Mouse (Mus musculus): Measurements from ENCODE around the gene Ptgis.

The Ptgis gene

DNA sequence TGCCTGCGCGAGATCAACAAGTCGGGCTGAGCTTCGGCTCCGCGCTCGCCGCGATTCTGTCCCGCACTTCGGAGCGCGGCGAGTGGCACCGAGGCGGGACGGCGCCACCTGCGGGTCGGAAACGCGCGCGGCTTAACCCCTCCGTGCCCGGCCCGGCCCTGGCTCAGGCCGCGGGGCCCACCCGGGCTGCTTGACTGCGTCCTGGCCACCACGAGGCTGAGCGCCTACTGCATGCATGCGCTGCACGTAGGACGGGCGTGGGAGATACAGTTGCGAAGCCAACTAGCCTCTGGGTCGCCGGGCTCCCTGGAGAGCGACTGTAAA lies 50.4 kb downstream of the Ptgis start, which contains the start of gene Kcnb1:
Gene Kcnb1, minus strand, starts transcription at position 80 of the 324 bp plus-strand sequence.
- peak; percentile 63 to 84 for DNase-seq (ENCODE audit: low spot score in 2 of 2)

DNA sequence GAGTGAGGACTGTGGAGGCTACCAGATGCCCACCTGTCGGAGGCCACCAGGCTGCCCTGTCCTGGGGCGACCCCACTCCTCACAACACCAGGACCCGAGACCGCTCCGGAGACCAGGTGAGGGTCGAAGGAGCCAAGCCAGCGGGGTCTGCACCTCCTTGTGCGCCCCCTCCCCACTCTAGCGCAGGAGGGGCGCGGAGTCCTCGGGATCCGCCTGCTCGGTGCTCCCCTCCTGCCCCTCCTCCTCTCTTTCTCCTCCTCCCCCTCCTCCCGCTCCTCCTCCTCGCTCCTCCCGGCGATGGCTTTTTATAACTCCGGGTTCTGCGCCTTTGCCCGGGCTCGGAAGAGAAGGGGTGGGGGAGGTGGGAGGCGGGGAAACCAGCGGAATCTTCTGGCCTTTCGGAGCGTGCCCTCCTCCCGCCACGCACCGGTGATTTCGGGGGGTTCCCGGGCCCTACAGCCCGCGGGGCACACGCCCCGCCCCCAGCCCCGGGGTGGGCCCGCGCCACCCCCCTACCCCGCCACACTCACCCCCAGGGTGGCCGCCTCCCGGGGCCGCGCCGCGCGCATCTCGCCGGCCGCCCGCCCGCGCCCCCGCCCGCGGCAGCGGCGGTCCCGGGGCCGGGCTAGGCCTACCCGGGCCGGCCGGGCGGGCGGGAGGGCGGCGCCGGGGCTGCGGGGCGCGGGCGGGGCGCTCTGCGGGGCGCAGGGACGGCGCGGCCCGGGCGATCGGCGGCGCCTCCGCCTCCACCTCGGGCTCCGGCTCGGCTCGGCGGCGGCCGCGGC lies 50.9 kb downstream of the Ptgis start:
- DNase-seq (ENCODE audit: low spot score in 2 of 2), result peak; percentile 43 to 52

DNA sequence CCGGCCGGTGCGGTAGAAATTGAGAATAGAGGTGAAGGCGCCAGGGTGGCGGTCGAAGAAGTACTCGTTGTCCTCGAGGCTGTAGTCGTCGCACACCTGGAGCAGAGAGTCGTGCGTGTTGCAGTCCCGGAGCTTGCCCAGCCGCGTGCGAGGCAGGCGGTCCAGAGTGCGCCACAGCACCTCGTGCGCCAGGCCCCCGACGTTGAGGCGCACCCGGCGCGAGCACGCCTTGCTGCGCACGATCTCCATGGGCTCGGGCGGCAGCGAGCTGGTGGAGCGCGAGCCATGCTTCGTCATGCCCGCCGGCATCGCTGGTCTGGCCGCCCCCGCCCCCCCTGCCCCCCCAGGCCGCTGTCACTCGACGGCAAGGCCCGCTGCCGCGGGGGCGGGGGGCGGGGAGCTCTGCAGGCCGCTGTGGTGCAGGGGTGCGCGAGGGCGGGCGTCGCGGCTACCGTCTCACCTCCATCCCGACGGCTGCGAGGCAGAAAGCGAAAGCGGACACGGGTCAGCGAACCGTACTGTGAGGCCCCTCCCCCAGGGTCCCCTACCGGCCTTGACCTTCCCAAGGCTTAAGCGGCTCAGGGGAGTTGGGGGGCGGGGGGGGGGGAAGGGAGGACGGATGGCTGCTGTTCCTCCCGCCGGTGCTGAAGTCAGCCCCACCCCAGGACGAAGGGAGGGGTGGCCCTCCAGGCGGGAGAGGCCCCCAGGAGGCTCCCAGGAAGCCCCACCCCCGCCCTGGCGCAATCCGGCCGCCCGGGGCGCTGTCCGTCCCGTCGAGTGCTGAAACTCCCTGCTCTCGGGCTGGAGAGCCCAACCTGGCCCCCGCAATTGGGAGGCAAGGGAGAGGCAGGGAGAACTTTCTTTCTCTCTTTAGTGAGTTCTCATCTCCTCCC lies 51.8 kb downstream of the Ptgis start:
- DNase-seq (ENCODE audit: low spot score in 2 of 2), result peak in 1 of 2 experiments; percentile 53

DNA sequence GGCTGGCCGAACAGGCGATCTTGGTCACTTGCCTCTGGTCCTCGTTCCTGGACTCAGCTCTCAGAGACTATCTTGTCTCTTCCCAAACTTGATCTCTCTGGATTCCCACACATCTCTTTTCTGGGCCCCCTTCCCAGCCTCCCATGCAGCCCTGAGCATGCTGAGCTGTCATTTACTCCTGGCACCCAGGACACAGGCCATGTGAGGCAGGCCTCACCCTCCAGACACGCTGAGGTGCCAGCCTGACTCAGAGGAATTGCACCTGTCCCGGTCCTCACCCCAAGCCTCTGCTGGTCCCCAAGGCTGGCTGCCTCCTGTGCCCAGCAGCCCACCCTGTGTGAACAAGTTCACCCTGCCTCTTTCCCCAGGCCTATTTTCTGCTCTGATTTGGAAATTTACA lies 53.3 kb downstream of the Ptgis start:
- DNase-seq (ENCODE audit: low spot score in 2 of 2), result no peak

DNA sequence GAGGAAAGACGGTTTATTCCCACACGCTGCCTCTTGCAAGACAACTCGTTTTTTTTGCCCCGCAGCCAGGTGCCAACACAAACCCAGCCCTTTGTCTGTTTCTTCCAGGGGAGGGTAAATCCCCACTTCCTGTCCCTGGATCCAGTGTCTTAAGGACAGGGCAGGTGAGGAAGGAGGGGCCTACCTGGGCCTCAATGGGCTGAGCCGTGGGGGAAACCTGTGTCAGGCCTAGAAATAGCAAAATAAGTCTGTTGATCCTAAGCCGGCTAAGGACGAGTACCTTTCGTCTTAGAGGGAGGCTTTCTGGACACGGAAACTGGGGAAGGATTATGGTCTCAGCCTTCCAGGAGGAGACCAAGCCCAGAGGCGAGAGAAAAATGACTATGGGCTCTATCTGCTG lies 53.9 kb downstream of the Ptgis start:
- no peak for DNase-seq (ENCODE audit: low spot score in 2 of 2)

DNA sequence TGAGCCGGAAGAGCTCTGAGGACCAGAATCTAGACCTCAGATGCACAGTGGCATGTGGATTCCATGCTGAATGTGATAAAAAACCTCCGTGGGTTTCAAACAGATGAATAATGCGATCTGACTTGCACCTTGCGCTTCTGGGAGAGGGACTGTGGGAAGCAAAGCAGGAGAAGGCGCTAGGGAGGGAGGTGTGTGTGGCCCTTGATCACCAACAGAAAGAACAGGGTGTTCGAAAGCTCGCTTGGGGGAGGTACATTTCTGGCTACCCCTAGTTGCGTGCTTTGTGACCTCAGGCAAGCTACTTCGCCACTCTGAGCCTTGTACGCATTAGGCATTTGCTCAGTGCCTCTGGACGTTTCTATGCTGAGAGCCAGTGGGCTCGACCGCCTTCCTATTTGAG lies 54.4 kb downstream of the Ptgis start:
- DNase-seq (ENCODE audit: low spot score in 2 of 2), result no peak

DNA sequence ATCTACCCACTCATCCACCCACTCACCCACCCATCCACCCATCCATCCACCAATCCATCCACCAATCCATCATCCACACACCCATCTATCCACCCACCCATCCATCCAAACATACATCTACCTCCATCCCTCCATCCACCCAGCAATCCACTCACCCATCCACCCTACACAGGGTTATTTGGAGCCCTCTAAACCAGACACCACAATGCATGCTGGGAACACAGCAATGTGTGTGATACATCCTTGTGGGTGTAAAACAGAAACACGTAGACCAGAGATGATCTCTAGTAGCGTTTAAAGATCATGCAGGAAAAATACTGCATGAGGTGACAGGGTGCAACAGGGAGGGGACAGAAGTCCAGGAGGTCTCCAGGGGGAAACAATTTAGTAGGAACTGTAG lies 55.0 kb downstream of the Ptgis start:
- no peak for DNase-seq (ENCODE audit: low spot score in 2 of 2)

DNA sequence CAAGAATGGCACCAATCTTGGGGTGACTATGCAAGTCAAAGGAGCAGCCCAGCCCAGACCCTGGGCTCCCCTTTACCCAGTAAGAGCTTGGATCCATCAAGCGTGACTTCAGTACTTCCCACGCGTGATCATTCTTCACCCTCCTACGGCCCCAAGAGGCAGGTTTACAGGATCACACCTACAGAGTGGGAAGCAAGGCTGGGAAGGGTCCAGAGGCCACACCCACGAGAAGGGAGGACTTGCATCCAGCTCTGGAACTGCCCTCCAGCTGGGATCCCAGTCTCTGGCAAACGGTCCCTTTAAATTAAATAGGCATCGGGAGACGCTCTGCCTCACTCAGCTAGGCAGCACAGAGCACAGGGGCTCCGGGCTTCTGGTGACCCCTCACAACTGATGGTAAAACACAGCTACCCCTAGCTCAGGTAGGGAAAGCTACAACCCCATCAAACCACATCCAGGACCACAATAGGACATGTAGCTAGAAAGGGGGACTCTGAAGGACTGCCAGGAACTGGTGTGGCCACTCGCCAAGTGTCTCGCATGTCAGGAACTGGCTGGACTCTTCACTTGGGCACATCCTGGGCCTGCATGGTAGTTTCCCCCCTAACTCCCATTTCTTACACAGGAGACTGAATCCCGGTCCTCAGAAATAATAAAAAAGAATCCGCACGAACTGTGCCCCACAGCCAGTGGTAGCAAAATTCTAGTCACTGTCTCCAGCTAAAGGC lies 58.6 kb downstream of the Ptgis start:
- no peak for DNase-seq (ENCODE audit: low spot score in 2 of 2)

DNA sequence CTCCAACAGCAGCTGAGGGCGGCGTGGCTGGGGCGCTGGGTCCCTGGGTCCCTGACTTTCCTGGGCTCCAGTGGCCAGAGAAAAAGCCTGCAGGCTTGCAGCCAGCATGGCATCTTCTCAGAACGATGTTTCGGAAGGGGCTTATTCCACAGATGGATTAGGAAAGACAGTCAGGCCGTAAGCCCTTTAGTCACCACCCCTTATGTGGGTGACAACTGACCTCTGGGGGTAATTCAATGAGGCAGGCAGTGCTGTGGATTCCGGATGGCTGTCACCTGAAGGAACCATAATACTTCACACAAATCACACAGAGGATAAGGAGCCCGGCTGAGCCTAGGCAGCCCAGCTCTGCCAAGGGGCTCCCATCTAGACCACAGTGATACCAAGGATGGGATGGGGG lies 59.3 kb downstream of the Ptgis start:
- no peak for DNase-seq (ENCODE audit: low spot score in 2 of 2)

DNA sequence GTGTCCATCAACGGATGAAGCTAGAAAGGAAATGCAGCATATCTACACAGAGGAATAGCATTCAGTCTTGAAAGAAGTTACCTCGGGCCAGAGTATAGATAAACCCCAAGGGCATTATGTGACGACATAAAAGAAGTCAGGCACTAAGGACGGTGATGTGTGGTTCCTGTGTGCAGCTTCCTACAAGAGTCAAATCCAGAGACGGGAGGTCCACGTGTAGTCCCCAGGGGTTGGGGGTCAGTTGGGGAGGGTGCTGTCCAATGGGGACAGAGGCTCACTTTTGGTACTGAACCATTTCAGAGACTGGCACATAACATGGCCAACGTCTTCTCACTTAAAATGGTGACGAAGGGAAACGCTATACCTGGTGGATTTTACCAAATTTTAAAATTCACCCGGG lies 61.1 kb downstream of the Ptgis start:
- DNase-seq (ENCODE audit: low spot score in 2 of 2), result no peak

DNA sequence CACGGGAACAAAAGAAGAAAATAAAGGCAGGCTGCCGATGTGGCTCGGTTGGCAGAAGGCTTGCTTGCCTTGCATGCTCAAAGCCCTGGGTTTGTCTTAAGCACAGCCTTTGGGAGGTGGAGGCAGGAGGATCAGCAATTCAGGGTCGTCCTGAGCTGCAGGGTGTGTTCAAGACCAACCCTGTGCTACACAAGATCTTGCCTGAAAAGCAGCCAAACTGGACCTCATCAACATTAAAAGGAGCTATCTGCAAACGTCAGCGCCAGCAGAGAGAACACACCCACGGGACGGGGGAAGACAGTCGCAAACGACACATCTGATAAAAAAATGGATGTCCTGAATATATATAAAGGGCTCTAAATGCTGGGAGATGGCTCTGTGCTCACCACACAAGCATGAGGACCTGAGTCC lies 63.2 kb downstream of the Ptgis start:
- no peak for DNase-seq (ENCODE audit: low spot score in 2 of 2)

DNA sequence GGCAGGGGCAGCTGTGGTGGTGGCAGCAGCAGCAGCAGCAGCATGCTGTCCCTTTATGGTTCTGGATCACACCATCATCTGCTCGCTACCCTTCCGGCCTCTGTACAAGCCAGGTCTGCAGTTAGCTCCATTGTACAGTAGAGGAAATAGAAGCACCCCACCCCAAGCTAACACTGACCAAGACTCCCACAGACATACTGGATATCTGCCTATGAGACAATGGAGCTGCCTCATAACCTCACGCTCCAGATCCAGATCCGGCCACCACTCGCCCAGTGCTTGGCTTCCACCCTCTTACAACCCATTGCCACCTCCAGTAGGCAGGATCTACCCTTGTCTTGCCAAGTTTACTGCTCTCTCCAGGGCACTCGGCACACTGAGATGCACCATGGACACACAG lies 65.1 kb downstream of the Ptgis start:
- DNase-seq (ENCODE audit: low spot score in 2 of 2), result no peak

DNA sequence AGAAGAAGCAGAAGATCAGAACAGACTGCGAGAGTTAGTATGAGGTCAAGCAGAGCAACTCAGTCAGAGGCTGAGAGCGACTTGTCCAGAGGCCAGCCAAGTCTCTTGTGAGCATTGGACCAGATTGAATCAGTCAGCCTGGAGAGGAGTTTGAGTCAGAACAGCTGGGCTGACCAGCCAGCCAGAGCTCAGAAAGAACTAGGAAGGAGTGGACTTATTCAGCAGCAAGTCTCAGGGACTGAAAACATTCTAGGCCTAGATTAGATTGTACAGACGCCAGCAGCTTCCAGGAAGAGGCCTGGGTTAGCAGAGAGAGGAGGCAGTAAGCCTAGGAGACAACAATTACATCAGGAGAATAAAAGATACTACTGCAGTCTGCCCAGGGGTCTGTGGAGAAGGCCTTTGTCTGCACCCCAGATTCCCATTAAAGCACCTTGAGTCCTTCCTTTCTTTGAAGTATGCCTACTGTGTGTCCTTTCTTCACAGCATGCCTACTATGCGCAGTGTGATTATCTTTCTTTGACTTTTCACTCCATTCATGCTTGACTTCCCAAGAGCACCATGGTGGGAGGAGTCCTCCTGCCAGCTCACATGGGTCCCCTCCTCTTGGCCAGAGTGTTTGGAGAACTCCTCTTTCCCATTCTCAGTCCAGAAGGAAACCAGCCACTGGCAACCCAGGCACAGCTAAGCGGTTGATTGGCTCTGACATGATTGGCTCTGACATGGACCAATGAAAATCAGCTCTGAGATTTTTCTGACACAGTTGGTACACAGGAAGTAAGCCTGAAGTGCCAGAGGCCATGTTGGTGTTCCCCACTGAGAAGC lies 67.1 kb downstream of the Ptgis start:
- DNase-seq (ENCODE audit: low spot score in 2 of 2), result no peak

DNA sequence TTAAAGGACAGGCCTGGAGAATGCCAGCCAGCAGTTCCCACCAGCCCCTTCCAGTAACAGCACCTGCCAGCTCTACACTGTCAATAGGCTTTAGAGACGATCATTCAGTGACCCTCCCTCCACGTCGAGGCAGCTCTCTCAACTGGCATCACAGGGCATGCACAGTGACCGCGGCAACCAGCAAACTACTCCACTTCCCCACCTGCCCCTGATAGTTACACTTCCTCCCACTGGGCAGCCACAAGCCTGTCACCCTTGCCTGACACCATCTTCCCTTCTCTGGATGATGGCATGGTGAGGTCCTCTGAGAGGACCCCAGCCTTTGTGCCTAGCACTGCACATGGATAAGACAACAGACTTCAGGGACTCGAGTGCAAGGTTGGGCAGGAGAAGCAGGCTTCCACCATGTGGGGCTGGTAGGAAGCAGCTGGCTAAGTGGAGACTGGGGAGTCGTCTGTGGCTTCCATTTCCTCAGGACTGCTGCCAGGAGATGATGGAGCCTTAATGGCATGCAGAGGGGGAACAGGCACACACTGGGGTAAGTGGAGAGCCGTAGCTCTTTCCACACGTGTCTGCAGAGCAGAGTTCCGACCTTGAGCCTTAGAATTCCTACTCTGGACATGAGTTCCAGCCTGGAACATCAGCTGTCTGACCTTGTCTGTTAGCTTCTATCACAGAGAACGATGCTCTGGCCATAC lies 72.7 kb downstream of the Ptgis start:
- DNase-seq (ENCODE audit: low spot score in 2 of 2), result no peak

DNA sequence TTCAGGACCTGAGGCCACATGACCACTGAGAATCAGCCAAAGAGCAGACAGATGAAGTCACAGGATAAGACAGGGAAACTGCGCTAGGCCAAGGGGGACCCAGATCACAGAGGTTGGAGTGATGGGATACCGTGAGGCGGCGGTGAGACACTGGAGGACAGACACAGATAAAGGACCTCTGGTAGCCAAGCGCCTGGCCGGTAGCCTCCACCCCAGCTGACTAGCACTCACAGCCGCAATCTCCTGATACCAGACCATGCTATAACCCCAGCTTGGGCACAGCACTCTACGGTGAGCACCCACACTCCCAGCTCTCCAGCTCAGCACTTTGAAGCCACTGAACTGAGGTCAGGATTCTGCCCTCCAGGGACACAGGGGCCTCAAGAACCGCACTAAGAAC lies 76.8 kb downstream of the Ptgis start:
- no peak for DNase-seq (ENCODE audit: low spot score in 2 of 2)

DNA sequence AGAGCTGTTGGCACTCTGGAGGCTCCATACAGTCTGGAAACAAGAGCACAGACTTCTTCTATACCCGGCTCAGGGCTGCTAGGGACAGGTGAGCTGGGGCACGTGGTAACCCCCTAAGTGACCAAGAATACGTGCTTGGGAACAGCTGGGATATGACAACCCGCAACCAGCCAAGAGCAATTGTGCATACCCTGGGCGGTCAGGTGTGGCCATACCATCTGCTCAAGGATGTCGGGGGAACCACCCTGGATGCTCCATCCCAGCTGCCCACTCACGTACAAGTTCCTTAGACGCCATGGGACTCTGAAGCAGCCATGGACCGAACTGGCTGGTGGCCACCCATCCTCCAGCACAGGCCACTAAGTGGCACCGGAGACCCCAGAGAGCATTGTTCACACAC lies 77.3 kb downstream of the Ptgis start:
- no peak for DNase-seq (ENCODE audit: low spot score in 2 of 2)

DNA sequence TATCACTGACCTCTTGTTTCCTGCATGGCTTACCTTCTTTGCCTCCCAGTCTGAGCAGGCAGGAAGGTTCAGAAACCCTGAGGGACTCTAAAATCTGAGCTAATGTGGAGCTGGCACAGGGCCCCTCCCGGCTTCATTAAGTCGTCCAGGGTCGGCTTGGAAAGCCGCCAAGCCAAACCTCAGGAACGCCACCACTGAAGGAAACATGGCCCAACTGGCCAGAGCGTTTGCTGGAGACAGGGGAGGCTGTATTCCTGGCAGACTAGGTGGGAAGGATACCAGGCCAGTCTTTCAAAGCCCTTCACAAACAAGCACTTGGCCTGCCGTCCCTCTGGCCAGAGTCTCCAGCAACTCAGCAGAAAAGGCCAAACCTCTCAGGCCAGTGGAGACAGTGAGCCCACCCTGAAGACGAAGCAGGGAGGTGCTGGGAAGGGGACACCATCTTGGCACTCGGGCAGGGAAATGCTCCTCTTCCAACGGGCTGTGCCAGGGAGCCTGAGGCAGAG lies 77.8 kb downstream of the Ptgis start:
- DNase-seq (ENCODE audit: low spot score in 2 of 2), result peak; percentile 49 to 53

DNA sequence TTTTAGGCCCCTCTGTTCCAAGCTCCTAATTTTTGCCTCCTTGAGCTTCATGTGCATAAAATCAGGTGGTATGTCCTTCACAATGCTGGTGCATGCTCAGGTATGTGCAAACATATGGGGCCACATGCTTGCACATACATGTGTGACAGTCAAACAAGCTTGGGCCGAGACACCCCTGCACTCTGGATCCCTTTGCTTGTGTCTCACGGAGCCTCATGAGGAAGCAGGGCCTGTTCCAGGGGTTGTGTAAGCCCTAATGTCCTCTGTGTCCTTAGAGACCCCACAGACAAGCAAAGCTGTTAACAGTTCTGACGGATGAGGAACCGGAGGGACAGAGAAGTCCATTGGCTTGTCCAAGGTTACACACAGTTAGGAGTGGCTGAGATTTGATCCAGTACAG lies 80.7 kb downstream of the Ptgis start:
- DNase-seq (ENCODE audit: low spot score in 2 of 2), result no peak

DNA sequence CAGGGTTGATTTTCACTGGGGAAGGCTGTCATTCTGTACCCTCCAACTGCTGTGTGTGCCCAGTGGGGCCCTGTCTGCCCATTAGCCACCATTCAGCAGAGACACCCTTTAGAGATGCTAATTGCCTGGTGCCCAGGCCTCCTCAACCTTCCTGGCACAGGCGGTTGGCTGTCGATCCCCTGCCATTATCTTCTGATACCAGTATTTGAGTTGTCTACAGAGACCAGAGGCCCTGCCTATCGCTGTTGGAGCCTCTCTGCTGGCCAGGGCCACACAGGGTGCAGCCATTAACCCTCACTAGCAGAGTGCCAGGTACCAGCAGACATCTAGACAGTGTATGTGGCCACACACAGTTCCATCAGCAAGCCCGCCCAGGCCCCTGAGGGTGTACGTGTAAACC lies 81.6 kb downstream of the Ptgis start:
- DNase-seq (ENCODE audit: low spot score in 2 of 2), result no peak

DNA sequence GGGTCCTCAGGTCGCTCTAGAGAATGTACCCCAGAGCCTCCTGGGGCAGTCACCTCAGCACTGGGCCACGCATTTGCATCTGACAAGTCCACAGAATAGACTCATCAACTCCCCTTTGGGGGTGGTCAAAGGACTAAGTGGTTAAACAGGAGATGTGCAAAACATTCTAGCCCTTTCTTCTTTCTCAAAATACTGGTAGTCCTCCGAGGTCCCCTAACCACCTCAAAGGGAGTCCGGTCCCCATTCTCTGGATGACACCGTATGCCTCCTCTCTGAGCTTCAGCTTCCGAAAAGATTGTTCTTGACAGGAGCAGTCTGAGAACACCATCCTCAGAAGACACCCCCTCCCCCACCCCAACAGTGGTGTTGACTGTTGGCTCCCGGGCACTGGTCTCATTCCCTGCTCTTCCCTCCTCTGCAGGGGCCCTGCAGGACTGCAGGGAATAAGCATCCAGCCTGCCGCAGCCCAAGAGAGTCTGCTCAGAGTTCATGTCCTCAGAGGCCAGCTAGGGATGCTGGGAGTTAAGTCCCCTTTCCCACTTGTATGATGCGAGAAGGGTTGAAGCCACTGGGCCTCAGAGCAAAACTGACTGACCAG lies 84.2 kb downstream of the Ptgis start:
- no peak for DNase-seq (ENCODE audit: low spot score in 2 of 2)

All from frontal cortex, postnatal 10 days (tissue).